Mouse (Mus musculus): ENCODE results near the gene Nit2. TPM values are rescaled to one million over a fixed set of nuclear protein-coding genes. Genes with fewer than 3 reads are reported as not detected.

The Nit2 gene
- 0.57 and 7.0 TPM in 2 replicates for polyA plus RNA-seq (2012; ENCODE audit: low replicate concordance)

GRCm38 (mm10) chr16:57166611-57167513 lies at the start of gene Nit2:
Nit2 (minus strand) TSS chr16:57167341.

GRCm38 (mm10) chr16:57120913-57121815 lies 46.0 kb downstream of the Nit2 start, which contains the start of gene Tomm70a:
Tomm70a (plus strand) TSS chr16:57121703.

Other genes starting within 250 kb of the Nit2 start
- not detected in 2 replicates for gene Lnp1, start 239.3 kb downstream of the Nit2 start, polyA plus RNA-seq (2012; ENCODE audit: low replicate concordance)
- 0.06 TPM in 1 of 2 replicates, not detected in the other for gene Tmem45a2, start 96.0 kb downstream of the Nit2 start, polyA plus RNA-seq (2012; ENCODE audit: low replicate concordance)
- 36.7 and 45.3 TPM in 2 replicates for gene Tomm70a, start 45.6 kb downstream of the Nit2 start, polyA plus RNA-seq (2012; ENCODE audit: low replicate concordance)
- 0.18 and 0.73 TPM in 2 replicates for gene Tbc1d23, start 64.2 kb upstream of the Nit2 start, polyA plus RNA-seq (2012; ENCODE audit: low replicate concordance)
- not detected in 2 replicates for gene Tmem30c, start 125.5 kb upstream of the Nit2 start, polyA plus RNA-seq (2012; ENCODE audit: low replicate concordance)
- 1.8 and 2.4 TPM in 2 replicates for gene Filip1l, start 185.8 kb upstream of the Nit2 start, polyA plus RNA-seq (2012; ENCODE audit: low replicate concordance)